Mouse (Mus musculus) cortical plate, adult 2 months (tissue): ENCODE results near the gene Hs6st2. TPM values are rescaled to one million over a fixed set of nuclear protein-coding genes. Genes with fewer than 3 reads are reported as not detected.

ENCODE experiments used
- H3K27ac ChIP-seq: fragments of 200-500 bp; 2 replicates; pipeline ENCODE4 v1.5.1; 2012; ENCODE audit warnings: low read length, control low read depth, inconsistent platforms; ENCODE audit not compliant: insufficient read depth
- H3K4me1 ChIP-seq: fragments of 200-500 bp; 2 replicates; pipeline ENCODE4 v1.6.1; 2011; ENCODE audit warnings: low read length; ENCODE audit not compliant: control insufficient read depth, insufficient read depth
- H3K4me3 ChIP-seq: fragments of 200-500 bp; 2 replicates; pipeline ENCODE4 v1.5.1; 2011; ENCODE audit warnings: mild to moderate bottlenecking, low read length, control low read depth; ENCODE audit not compliant: insufficient read depth
- CTCF ChIP-seq: fragments of 200-500 bp; IDR thresholded peaks from 2 replicates; pipeline ENCODE4 v1.5.1; 2011; ENCODE audit warnings: mild to moderate bottlenecking, control low read depth, low read length; ENCODE audit not compliant: insufficient read depth; ENCODE audit errors: extremely low read depth
- POLR2A ChIP-seq: fragments of 200-500 bp; IDR thresholded peaks from 2 replicates; pipeline ENCODE4 v1.6.1; 2011; ENCODE audit warnings: mild to moderate bottlenecking, low read length, control low read depth; ENCODE audit not compliant: insufficient read depth; ENCODE audit errors: extremely low read depth
- polyA plus RNA-seq: library from polyadenylated mRNA; depleted of rRNA; stranded (reverse); fragments of >200 nt; gene quantifications from 2 replicates; pipeline ENCODE4 v1.2.3, GENCODE M21; 2012; rRNA removed

Hs6st2 gene
- polyA plus RNA-seq: 7.5 and 10.7 TPM in 2 replicates

GRCm38 (mm10) chrX:51681756-51682155 lies at the start of gene Hs6st2:
TSS of gene Hs6st2 (minus strand) at chrX:51681856.
- Histone ChIP-seq H3K4me1 (no peaks in the 10 kb centered on the region), H3K27ac (no peak within 1 kb of the TSS), H3K4me3 (peak within 1 kb of the TSS; percentile 97)
- no peak for TF ChIP-seq POLR2A
- no peak for TF ChIP-seq CTCF

- H3K4me1 ChIP-seq: no peaks in the 10 kb centered on the region
- H3K4me3 ChIP-seq: no peak overlapping the region
- no peak overlapping the region for H3K27ac ChIP-seq
- TF ChIP-seq CTCF: no peak
- no peak for TF ChIP-seq POLR2A
Observed at GRCm38 (mm10) chrX:51714086-51714745, 32.6 kb upstream of the Hs6st2 start.

GRCm38 (mm10) chrX:51712996-51713395 lies 31.3 kb upstream of the Hs6st2 start:
- no peak for TF ChIP-seq CTCF
- no peak for TF ChIP-seq POLR2A
- H3K27ac ChIP-seq: no peak overlapping the region
- H3K4me3 ChIP-seq: no peak overlapping the region
- H3K4me1 ChIP-seq: no peaks in the 10 kb centered on the region

GRCm38 (mm10) chrX:51702823-51703222 lies 21.2 kb upstream of the Hs6st2 start:
- H3K27ac ChIP-seq: no peak overlapping the region
- TF ChIP-seq POLR2A: no peak
- no peak for TF ChIP-seq CTCF
- no peaks in the 10 kb centered on the region for H3K4me1 ChIP-seq
- H3K4me3 ChIP-seq: no peak overlapping the region

- Histone ChIP-seq H3K4me3 (no peak overlapping the region), H3K27ac (no peak overlapping the region), H3K4me1 (no peaks in the 10 kb centered on the region)
- TF ChIP-seq POLR2A (no peak), CTCF (no peak)
Observed at GRCm38 (mm10) chrX:51699079-51699478, 17.4 kb upstream of the Hs6st2 start.

GRCm38 (mm10) chrX:51686048-51686949 lies 4.6 kb upstream of the Hs6st2 start:
- no peak overlapping the region for H3K4me3 ChIP-seq
- H3K27ac ChIP-seq: no peak overlapping the region
- TF ChIP-seq CTCF (no peak), POLR2A (no peak)
- no peaks in the 10 kb centered on the region for H3K4me1 ChIP-seq

GRCm38 (mm10) chrX:51684336-51685056 lies 2.8 kb upstream of the Hs6st2 start:
- Histone ChIP-seq H3K27ac (no peak overlapping the region), H3K4me1 (no peaks in the 10 kb centered on the region), H3K4me3 (no peak overlapping the region)
- TF ChIP-seq POLR2A (no peak), CTCF (no peak)

- no peak overlapping the region for H3K27ac ChIP-seq
- peak overlapping the region; percentile 97 for H3K4me3 ChIP-seq
- TF ChIP-seq POLR2A (no peak), CTCF (no peak)
- no peaks in the 10 kb centered on the region for H3K4me1 ChIP-seq
Observed at GRCm38 (mm10) chrX:51681170-51681667, 437 bp downstream of the Hs6st2 start.

GRCm38 (mm10) chrX:51680428-51681169 lies 1.1 kb downstream of the Hs6st2 start:
- Histone ChIP-seq H3K4me1 (no peaks in the 10 kb centered on the region), H3K27ac (no peak overlapping the region), H3K4me3 (peak overlapping the region; percentile 97)
- TF ChIP-seq CTCF (no peak), POLR2A (no peak)
